Mouse (Mus musculus): Measurements from ENCODE around the gene Gm3435. TPM values are rescaled to one million over a fixed set of nuclear protein-coding genes. Genes with fewer than 3 reads are reported as not detected.
A peak's percentile ranks its signal among the peaks of the same experiment; 100 is the strongest.
"Not testable (repeated sequence)": the region's sequence is repeated elsewhere in the genome, so short reads cannot be mapped to it uniquely, and the experiment has no call there.

Gene Gm3435
- polyA plus RNA-seq, 1 experiment from 2014 or later, result 10.3 TPM

- H3K27me3 ChIP-seq (ENCODE audit: insufficient read depth, low read length), result not testable (repeated sequence)
- no CpG with 5 or more reads among the region's 4 CpGs for WGBS
Observed at GRCm38 (mm10) chr17:15031414-15031813, 21.4 kb downstream of the Gm3435 start.

GRCm38 (mm10) chr17:15040455-15040854 is 30.5 kb downstream of the Gm3435 start:
- not testable (repeated sequence) for H3K27me3 ChIP-seq (ENCODE audit: insufficient read depth, low read length); H3K4me3 ChIP-seq (replicated peaks; ENCODE audit: low read depth, low read length); H3K4me1 ChIP-seq (replicated peaks; ENCODE audit: insufficient read depth, low read length); ATAC-seq (replicated peaks; ENCODE audit: low FRiP score, low read depth); H3K36me3 ChIP-seq (ENCODE audit: insufficient read depth, low read length); H3K9me3 ChIP-seq (replicated peaks; ENCODE audit: low read length); H3K9ac ChIP-seq (ENCODE audit: low read depth, low read length); H3K27ac ChIP-seq; DNase-seq (ENCODE audit: low spot score); H3K4me2 ChIP-seq (ENCODE audit: low read length)
- no CpG with 5 or more reads among the region's 3 CpGs for WGBS

More at GRCm38 (mm10) chr17:15031414-15031813, 21.4 kb downstream of the Gm3435 start:
- H3K9me3 ChIP-seq (replicated peaks; ENCODE audit: low read length); ATAC-seq (replicated peaks; ENCODE audit: low FRiP score, low read depth); H3K9ac ChIP-seq (ENCODE audit: low read depth, low read length); H3K27ac ChIP-seq; H3K4me2 ChIP-seq (ENCODE audit: low read length); H3K4me3 ChIP-seq (replicated peaks; ENCODE audit: low read depth, low read length); H3K36me3 ChIP-seq (ENCODE audit: insufficient read depth, low read length); H3K4me1 ChIP-seq (replicated peaks; ENCODE audit: insufficient read depth, low read length); DNase-seq (ENCODE audit: low spot score): not testable (repeated sequence)

GRCm38 (mm10) chr17:15041175-15041729 is 31.3 kb downstream of the Gm3435 start, which contains the start of the genes Ermard, Tcte3 and Gm3448:
Gene Ermard (plus strand): TSS chr17:15041208.
Gene Tcte3 (minus strand): TSS chr17:15041488.
Gene Gm3448 (minus strand): TSS chr17:15041537.
- not testable (repeated sequence) for H3K36me3 ChIP-seq (ENCODE audit: insufficient read depth, low read length); H3K4me3 ChIP-seq (replicated peaks; ENCODE audit: low read depth, low read length); H3K27me3 ChIP-seq (ENCODE audit: insufficient read depth, low read length); H3K9me3 ChIP-seq (replicated peaks; ENCODE audit: low read length); H3K9ac ChIP-seq (ENCODE audit: low read depth, low read length); H3K27ac ChIP-seq; DNase-seq (ENCODE audit: low spot score); H3K4me1 ChIP-seq (replicated peaks; ENCODE audit: insufficient read depth, low read length); H3K4me2 ChIP-seq (ENCODE audit: low read length)
- whole genome bisulfite sequencing, result 0% methylated on average over 11 of the region's 56 CpGs
- ATAC-seq (replicated peaks; ENCODE audit: low FRiP score, low read depth), result peak; percentile 99

GRCm38 (mm10) chr17:15050338-15050737 is 40.4 kb downstream of the Gm3435 start:
- not testable (repeated sequence) for H3K9me3 ChIP-seq (replicated peaks; ENCODE audit: low read length); H3K9ac ChIP-seq (ENCODE audit: low read depth, low read length); DNase-seq (ENCODE audit: low spot score); H3K4me2 ChIP-seq (ENCODE audit: low read length); H3K27ac ChIP-seq; H3K4me1 ChIP-seq (replicated peaks; ENCODE audit: insufficient read depth, low read length); H3K27me3 ChIP-seq (ENCODE audit: insufficient read depth, low read length); ATAC-seq (replicated peaks; ENCODE audit: low FRiP score, low read depth); H3K36me3 ChIP-seq (ENCODE audit: insufficient read depth, low read length); H3K4me3 ChIP-seq (replicated peaks; ENCODE audit: low read depth, low read length)
- no CpG with 5 or more reads among the region's 1 CpGs for WGBS

- not testable (repeated sequence) for H3K27ac ChIP-seq; ATAC-seq (replicated peaks; ENCODE audit: low FRiP score, low read depth); DNase-seq (ENCODE audit: low spot score); H3K27me3 ChIP-seq (ENCODE audit: insufficient read depth, low read length); H3K9ac ChIP-seq (ENCODE audit: low read depth, low read length); H3K9me3 ChIP-seq (replicated peaks; ENCODE audit: low read length); H3K4me2 ChIP-seq (ENCODE audit: low read length); H3K4me3 ChIP-seq (replicated peaks; ENCODE audit: low read depth, low read length); H3K4me1 ChIP-seq (replicated peaks; ENCODE audit: insufficient read depth, low read length); H3K36me3 ChIP-seq (ENCODE audit: insufficient read depth, low read length)
- 100% methylated on average over 1 of the region's 1 CpGs for WGBS
Observed at GRCm38 (mm10) chr17:15052766-15053165, 42.8 kb downstream of the Gm3435 start.

GRCm38 (mm10) chr17:15053183-15053828 is 43.3 kb downstream of the Gm3435 start:
- H3K4me1 ChIP-seq (replicated peaks; ENCODE audit: insufficient read depth, low read length); H3K9me3 ChIP-seq (replicated peaks; ENCODE audit: low read length); H3K27ac ChIP-seq; ATAC-seq (replicated peaks; ENCODE audit: low FRiP score, low read depth); H3K4me3 ChIP-seq (replicated peaks; ENCODE audit: low read depth, low read length); H3K27me3 ChIP-seq (ENCODE audit: insufficient read depth, low read length); DNase-seq (ENCODE audit: low spot score); H3K4me2 ChIP-seq (ENCODE audit: low read length); H3K36me3 ChIP-seq (ENCODE audit: insufficient read depth, low read length); H3K9ac ChIP-seq (ENCODE audit: low read depth, low read length): not testable (repeated sequence)
- WGBS, result 91% methylated on average over 5 of the region's 8 CpGs

GRCm38 (mm10) chr17:15053829-15054200 is 43.8 kb downstream of the Gm3435 start:
- not testable (repeated sequence) for H3K4me2 ChIP-seq (ENCODE audit: low read length); DNase-seq (ENCODE audit: low spot score); H3K9me3 ChIP-seq (replicated peaks; ENCODE audit: low read length); H3K4me3 ChIP-seq (replicated peaks; ENCODE audit: low read depth, low read length); H3K27ac ChIP-seq; H3K9ac ChIP-seq (ENCODE audit: low read depth, low read length); H3K4me1 ChIP-seq (replicated peaks; ENCODE audit: insufficient read depth, low read length); H3K36me3 ChIP-seq (ENCODE audit: insufficient read depth, low read length); H3K27me3 ChIP-seq (ENCODE audit: insufficient read depth, low read length); ATAC-seq (replicated peaks; ENCODE audit: low FRiP score, low read depth)
- WGBS, result 87% methylated on average over 11 of the region's 13 CpGs

Measured in kidney, postnatal 0 days (tissue).